Mouse (Mus musculus) stomach, embryonic 14.5 days (tissue): ENCODE results near the gene Prkch. TPM values are rescaled to one million over a fixed set of nuclear protein-coding genes. Genes with fewer than 3 reads are reported as not detected.

ENCODE experiments used
- ATAC-seq: fragments of 200-750 bp; cut with Nextera tagmentation; 2 replicates; pipeline ENCODE4 v1.8.0; 2017; ENCODE audit warnings: low read depth, moderate TSS enrichment; ENCODE audit not compliant: insufficient number of reproducible peaks, insufficient read depth, low FRiP score
- H3K27ac ChIP-seq: fragments of 300-500 bp; sonication (generic); 2 replicates; pipeline ENCODE4 v1.5.1; 2014; ENCODE audit warnings: mild to moderate bottlenecking, low read length, moderate library complexity, mixed read lengths
- H3K27me3 ChIP-seq: fragments of 300-500 bp; sonication (generic); 2 replicates; pipeline ENCODE4 v1.6.1; 2014; ENCODE audit warnings: low read length, control low read depth, mixed read lengths; ENCODE audit not compliant: control insufficient read depth, insufficient read depth
- H3K36me3 ChIP-seq: fragments of 300-500 bp; sonication (generic); 2 replicates; pipeline ENCODE4 v1.6.1; 2014; ENCODE audit warnings: mild to moderate bottlenecking, control low read depth, low read length, moderate library complexity, mixed read lengths; ENCODE audit not compliant: control insufficient read depth, insufficient read depth
- H3K4me1 ChIP-seq: fragments of 300-500 bp; sonication (generic); 2 replicates; pipeline ENCODE4 v1.6.1; 2014; ENCODE audit warnings: low read length, control low read depth, mixed read lengths; ENCODE audit not compliant: control insufficient read depth, insufficient read depth
- H3K4me2 ChIP-seq: fragments of 300-500 bp; sonication (generic); replicated peaks from 2 replicates; pipeline ENCODE4 v1.6.1; 2014; ENCODE audit warnings: low read depth, low read length, control low read depth
- H3K4me3 ChIP-seq: fragments of 300-500 bp; sonication (generic); 2 replicates; pipeline ENCODE4 v1.5.1; 2014; ENCODE audit warnings: low read depth, low read length, control low read depth
- H3K9ac ChIP-seq: fragments of 300-500 bp; sonication (generic); replicated peaks from 2 replicates; pipeline ENCODE4 v1.6.1; 2014; ENCODE audit warnings: low read depth, mild to moderate bottlenecking, control low read depth, low read length, moderate library complexity, mixed read lengths
- H3K9me3 ChIP-seq: fragments of 300-500 bp; sonication (generic); 2 replicates; pipeline ENCODE4 v1.6.1; 2016; ENCODE audit warnings: low read depth, low read length, control low read depth; ENCODE audit not compliant: control insufficient read depth
- WGBS: fragments of 180-500 bp; shearing (Covaris S2); extraction: QIAGEN DNeasy Blood & Tissue Kit; methylation state at CpG from one replicate; pipeline ENCODE4 v1.1.7; 2014; 5-methylcytosine and 5-hydroxymethylcytosine counted together
- polyA plus RNA-seq: library from polyadenylated mRNA; unstranded; fragments of >200 nt; fragmentation: Nextera tagmentation; extraction: Ambion mirVana; gene quantifications from 2 replicates; pipeline ENCODE4 v1.2.1, GENCODE M21; 2014

Gene Prkch
- polyA plus RNA-seq, 1 experiment from 2014 or later, result 12.1 TPM

- Histone ChIP-seq H3K27me3 (no peaks in the 10 kb centered on the region), H3K27ac (no peak overlapping the region), H3K4me2 (no peak overlapping the region), H3K4me1 (no peaks in the 10 kb centered on the region; the same call in 1 of the 2 replicates), H3K36me3 (no peaks in the 10 kb centered on the region), H3K9me3 (no peaks in the 10 kb centered on the region), H3K4me3 (no peak overlapping the region), H3K9ac (no peak overlapping the region)
- no peak for ATAC-seq
- 80% methylated on average over 18 of the region's 18 CpGs for WGBS
These were observed 25.3 kb downstream of the Prkch start for GRCm38 (mm10) chr12:73609676-73610545.

- Histone ChIP-seq H3K27me3 (no peaks in the 10 kb centered on the region), H3K27ac (no peak overlapping the region), H3K36me3 (no peaks in the 10 kb centered on the region), H3K4me3 (no peak overlapping the region), H3K4me1 (no peaks in the 10 kb centered on the region; the same call in 1 of the 2 replicates), H3K9me3 (no peaks in the 10 kb centered on the region), H3K4me2 (no peak overlapping the region), H3K9ac (no peak overlapping the region)
- WGBS, result 74% methylated on average over 8 of the region's 8 CpGs
- ATAC-seq, result no peak
These were observed 26.3 kb downstream of the Prkch start for GRCm38 (mm10) chr12:73610831-73611370.

GRCm38 (mm10) chr12:73611741-73612140 is 27.1 kb downstream of the Prkch start:
- Histone ChIP-seq H3K9me3 (no peaks in the 10 kb centered on the region), H3K36me3 (no peaks in the 10 kb centered on the region), H3K4me1 (no peaks in the 10 kb centered on the region; the same call in 1 of the 2 replicates), H3K9ac (no peak overlapping the region), H3K27ac (no peak overlapping the region), H3K4me3 (no peak overlapping the region), H3K27me3 (no peaks in the 10 kb centered on the region), H3K4me2 (no peak overlapping the region)
- no peak for ATAC-seq
- 61% methylated on average over 3 of the region's 3 CpGs for WGBS

GRCm38 (mm10) chr12:73613183-73613582 is 28.6 kb downstream of the Prkch start:
- Histone ChIP-seq H3K27ac (no peak overlapping the region), H3K27me3 (no peaks in the 10 kb centered on the region), H3K4me3 (no peak overlapping the region), H3K4me1 (no peaks in the 10 kb centered on the region), H3K4me2 (no peak overlapping the region), H3K36me3 (no peaks in the 10 kb centered on the region), H3K9me3 (no peaks in the 10 kb centered on the region), H3K9ac (no peak overlapping the region)
- WGBS, result 58% methylated on average over 6 of the region's 6 CpGs
- no peak for ATAC-seq

- H3K4me3 ChIP-seq, result no peak overlapping the region
- H3K27ac ChIP-seq, result no peak overlapping the region
- 0 out of 2 replicates have a peak overlapping the region, but pooled peaks have one; percentile 7 for H3K4me2 ChIP-seq
- peak; percentile 92 for ATAC-seq
- no peak overlapping the region for H3K9ac ChIP-seq
- no peaks in the 10 kb centered on the region for H3K9me3 ChIP-seq
- WGBS, result 35% methylated on average over 10 of the region's 10 CpGs
- H3K27me3 ChIP-seq, result no peaks in the 10 kb centered on the region
- no peaks in the 10 kb centered on the region for H3K36me3 ChIP-seq
- H3K4me1 ChIP-seq, result no peaks in the 10 kb centered on the region
These were observed 33.1 kb downstream of the Prkch start for GRCm38 (mm10) chr12:73617652-73618051.

GRCm38 (mm10) chr12:73625277-73626032 is 40.9 kb downstream of the Prkch start:
- 94% methylated on average over 6 of the region's 6 CpGs for WGBS
- Histone ChIP-seq H3K4me2 (no peak overlapping the region), H3K36me3 (no peaks in the 10 kb centered on the region), H3K27ac (no peak overlapping the region), H3K9me3 (no peaks in the 10 kb centered on the region), H3K4me1 (no peaks in the 10 kb centered on the region), H3K4me3 (no peak overlapping the region), H3K27me3 (no peaks in the 10 kb centered on the region), H3K9ac (no peak overlapping the region)
- ATAC-seq, result no peak

GRCm38 (mm10) chr12:73627902-73628301 is 43.3 kb downstream of the Prkch start:
- Histone ChIP-seq H3K9me3 (no peaks in the 10 kb centered on the region), H3K27ac (no peak overlapping the region), H3K4me1 (0 out of 2 replicates have a peak, but pooled peaks cover 3% of the 10 kb centered on the region), H3K27me3 (no peaks in the 10 kb centered on the region), H3K4me2 (no peak overlapping the region), H3K9ac (no peak overlapping the region), H3K36me3 (no peaks in the 10 kb centered on the region), H3K4me3 (no peak overlapping the region)
- ATAC-seq, result no peak
- 85% methylated on average over 14 of the region's 14 CpGs for WGBS

GRCm38 (mm10) chr12:73630596-73630995 is 46.0 kb downstream of the Prkch start:
- H3K9ac ChIP-seq, result no peak overlapping the region
- H3K4me2 ChIP-seq, result no peak overlapping the region
- no peaks in the 10 kb centered on the region for H3K27me3 ChIP-seq
- 70% methylated on average over 11 of the region's 11 CpGs for WGBS
- no peaks in the 10 kb centered on the region for H3K36me3 ChIP-seq
- H3K27ac ChIP-seq, result no peak overlapping the region
- ATAC-seq, result no peak
- no peak overlapping the region for H3K4me3 ChIP-seq
- H3K9me3 ChIP-seq, result no peaks in the 10 kb centered on the region
- 0 out of 2 replicates have a peak, but pooled peaks cover 6% of the 10 kb centered on the region for H3K4me1 ChIP-seq
